Mouse (Mus musculus): ENCODE data around the gene Errfi1. TPM values are rescaled to one million over a fixed set of nuclear protein-coding genes. Genes with fewer than 3 reads are reported as not detected.
"Not testable (repeated sequence)": the region's sequence is repeated elsewhere in the genome, so short reads cannot be mapped to it uniquely, and the experiment has no call there.

The Errfi1 gene
- total RNA-seq, 2 experiments from 2014 or later, result 24.2 to 33.2 TPM

DNA sequence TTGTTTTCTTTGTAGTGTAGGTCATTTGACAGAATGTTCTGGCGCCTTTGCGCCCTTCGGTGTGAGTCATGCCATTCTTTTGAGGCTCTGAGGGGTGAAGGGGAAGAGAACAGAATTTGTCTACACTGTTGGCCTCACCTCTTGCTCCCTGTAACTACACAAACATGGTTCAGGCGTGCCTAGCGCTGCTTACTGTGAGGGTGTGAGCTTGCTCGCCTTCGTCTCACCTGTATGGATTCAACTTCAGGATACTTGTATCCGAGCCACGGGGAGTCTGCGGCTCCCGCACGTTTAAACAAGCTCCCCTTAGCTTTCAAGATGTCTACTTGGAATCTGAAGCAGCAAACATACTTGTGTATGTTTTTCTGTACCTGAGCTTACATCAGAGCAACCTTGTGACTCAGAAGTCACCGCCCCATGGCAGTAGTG is 17.3 kb downstream of the Errfi1 start:
- intact Hi-C loops (cut with DNase I), result no loop called here

DNA sequence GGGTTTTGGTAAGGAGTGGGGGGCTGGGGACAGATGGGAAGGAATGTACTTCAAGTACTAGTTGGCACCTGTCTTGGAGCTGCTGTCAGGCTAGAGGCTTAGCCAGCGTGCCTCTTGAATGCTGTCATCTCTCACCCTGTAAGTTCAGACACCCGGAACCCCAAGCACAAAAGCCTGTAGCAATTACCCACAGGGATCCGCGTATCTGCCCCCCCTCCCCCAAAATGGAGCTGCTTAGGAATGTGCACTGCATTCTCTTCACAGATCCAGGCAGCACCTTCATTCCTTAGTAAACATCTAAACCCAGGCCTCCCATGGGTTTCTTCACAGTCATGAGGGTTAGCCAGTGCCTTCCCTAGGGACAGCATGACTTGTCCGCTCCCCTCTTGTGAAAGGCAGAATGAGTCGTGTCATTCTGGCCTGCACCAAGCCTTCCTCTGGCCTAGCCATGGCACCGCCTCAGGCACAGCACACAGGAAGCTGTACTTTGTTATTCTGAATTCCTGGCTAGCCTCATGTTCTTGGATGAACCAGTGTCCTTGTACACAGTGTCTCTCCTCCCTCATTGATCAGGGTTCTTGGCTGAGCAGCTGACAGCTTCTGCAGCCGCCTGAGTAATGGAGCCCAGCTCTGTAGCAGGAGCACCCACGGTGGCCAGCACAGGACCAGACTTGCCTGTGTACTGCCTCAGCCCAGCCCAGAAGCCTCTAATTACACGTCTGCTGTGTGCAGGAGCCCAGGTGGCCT is 17.8 kb downstream of the Errfi1 start:
- DNase-seq (ENCODE audit: low spot score in 2 of 2), result peak; percentile 24 to 58
- intact Hi-C loops (cut with DNase I), result no loop called here

More for the DNA sequence above, 17.3 kb downstream of the Errfi1 start:
- no peak for DNase-seq (ENCODE audit: low spot score in 2 of 2)

DNA sequence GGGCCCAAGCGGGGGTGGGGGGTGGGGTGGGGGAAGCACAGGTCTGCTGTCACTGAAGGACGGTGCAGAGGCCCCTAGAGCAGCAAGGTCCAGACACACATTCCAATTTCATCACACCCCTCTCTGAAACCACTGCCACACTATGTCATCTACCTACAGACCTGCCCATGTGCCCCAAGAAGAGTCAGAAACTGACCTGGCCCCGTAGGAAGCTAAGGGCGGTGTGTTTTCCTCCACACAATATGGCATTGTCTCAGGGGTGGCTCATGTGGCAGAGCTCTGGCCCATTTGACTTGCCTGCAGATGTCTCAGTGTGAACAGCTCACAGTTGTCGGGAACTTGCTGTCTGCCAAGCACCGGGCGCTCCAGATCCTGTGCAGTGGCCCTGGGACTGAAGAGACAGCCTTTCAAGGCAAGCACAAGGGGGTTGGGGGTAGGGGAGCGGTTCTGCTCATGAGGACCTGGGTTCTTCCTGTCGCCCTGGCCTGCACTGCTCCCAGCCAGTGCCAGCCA is 18.5 kb downstream of the Errfi1 start:
- DNase-seq (ENCODE audit: low spot score in 2 of 2), result peak in 1 of 2 experiments; percentile 65
- intact Hi-C loops (cut with DNase I), result no loop called here

DNA sequence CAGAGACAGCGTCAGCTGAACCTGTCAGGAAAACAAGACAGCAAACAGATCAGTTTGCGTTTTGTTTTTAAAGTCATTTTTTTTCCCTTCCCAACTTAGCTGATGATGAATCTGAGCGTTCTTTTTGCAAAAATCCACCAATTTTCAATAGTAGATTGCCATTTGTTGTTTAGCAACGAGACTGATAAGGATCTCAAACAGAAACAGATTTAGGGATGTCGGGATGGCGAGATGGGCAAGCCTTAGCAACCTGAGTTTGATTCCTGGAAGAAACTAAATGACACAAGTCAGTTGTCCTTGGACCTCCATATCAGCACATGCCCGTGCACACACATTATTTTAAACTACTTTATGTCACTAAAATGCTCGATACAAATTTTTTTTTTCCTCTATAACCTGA is 19.0 kb downstream of the Errfi1 start:
- DNase-seq (ENCODE audit: low spot score in 2 of 2), result no peak
- intact Hi-C loops (cut with DNase I), result no loop called here

DNA sequence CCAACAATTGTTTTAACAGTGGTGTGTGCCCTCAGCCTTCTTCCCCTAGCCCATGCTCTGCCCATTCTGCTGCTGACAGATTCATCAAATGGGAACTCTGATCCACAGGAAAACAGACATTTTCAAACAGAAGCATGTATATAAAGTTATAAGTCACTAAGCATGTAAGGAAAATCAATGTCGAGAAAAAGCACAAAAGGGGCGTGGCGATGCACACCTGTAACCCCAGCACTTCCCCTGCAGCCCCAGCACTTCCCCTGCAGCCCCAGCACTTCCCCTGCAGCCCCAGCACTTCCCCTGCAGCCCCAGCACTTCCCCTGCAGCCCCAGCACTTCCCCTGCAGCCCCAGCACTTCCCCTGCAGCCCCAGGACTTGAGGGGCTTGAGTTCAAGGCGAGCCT is 20.7 kb downstream of the Errfi1 start:
- DNase-seq (ENCODE audit: low spot score in 2 of 2); intact Hi-C loops (cut with DNase I): not testable (repeated sequence)

DNA sequence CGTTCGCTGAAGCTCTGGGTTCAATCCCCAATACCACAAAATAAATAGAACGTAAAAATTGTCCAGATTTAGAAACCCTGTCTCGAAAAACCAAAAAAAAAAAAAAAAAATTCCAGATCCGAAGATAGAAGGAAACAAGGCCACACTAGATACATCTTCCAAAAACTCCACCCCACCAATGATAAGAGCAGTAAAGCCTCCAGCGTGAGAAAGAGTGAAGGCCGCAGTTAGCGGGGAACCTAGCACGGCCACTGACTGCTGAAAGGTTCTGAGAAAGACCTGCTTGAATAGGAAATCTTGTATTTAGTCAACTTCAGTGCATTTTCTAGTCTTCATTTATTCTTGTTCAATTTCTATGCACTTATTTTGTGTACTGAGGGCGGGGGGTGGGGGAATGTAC is 21.7 kb downstream of the Errfi1 start:
- intact Hi-C loops (cut with DNase I), result no loop called here
- DNase-seq (ENCODE audit: low spot score in 2 of 2), result no peak

DNA sequence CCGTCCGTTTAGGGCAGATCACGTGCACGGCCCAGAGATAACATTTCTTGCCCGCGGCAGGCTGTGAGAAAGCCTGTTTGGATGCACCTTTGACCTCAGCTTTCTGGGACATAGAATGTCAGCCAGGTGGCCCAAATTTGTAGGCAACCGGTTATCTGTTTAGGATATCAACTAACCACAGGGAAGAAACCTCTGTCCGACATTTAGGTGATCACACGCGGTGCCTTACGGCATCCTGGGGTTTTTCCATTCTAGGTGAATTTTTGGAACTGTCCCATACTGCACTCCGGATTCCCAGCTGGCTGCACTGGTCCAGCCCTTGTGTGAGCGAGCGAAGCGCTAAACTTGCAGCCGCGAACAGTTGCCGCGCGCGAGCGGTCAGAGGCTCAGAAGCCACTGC is 25.9 kb downstream of the Errfi1 start:
- intact Hi-C loops (cut with DNase I), result no loop called here
- no peak for DNase-seq (ENCODE audit: low spot score in 2 of 2)

DNA sequence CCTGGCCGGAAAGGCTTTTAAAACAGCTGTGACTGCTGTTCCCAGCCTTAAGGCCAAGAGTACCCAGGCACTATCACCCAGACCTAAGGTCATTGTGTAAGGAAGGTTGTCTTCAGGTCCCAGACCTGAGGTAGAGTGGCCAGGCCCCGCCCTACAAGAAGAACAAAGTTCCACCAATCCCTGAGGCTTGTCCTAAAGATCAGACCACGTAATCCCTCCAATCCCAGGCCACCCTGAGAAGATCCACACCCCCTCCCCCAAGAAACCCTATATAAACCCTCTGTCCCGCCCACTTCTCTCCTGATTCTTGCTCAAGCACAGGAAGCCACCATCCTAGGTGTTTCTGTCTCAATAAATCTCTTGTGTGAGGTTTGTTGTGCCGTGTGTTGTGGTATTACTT is 26.6 kb downstream of the Errfi1 start:
- intact Hi-C loops (cut with DNase I), result no loop called here
- no peak for DNase-seq (ENCODE audit: low spot score in 2 of 2)

DNA sequence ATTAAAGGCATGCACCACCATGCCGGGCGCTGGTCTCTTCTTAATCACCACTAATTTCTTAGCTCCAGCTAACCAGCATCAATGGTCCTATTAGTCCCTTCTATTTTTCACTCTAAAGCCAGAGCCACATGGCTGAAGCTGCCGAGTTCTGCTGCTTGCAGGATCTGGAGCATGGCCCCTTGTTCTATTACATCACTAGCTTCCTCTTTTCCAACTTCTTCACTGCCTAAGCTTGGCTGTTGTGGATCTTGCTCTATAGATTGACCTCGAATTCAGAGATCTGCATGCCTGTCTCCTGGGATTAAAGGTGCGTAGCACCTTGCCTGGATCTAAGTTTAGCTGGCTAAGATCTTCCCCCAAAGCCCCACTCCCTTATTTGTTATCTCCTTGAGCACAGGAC is 28.9 kb downstream of the Errfi1 start:
- DNase-seq (ENCODE audit: low spot score in 2 of 2), result no peak
- intact Hi-C loops (cut with DNase I), result no loop called here

DNA sequence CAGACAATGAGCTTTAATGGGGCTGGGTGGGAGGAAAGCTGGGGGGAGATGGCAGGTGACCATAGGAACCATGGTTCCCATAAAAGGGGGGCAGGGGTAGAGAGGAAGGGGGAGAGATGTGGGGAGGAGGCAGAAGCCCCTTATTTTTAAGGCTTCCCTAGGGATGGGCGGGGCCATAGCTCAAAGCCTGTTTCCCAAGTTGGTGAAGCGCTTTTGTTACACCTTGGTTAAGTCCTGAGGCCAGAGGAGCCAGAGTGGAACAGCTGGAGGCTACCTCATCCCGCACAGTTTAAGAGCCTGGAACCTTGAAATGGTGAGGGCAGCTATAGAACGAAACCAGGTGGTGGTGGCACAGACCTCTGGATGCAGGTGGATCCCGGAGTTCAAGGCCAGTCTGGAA is 34.2 kb downstream of the Errfi1 start:
- intact Hi-C loops (cut with DNase I), result no loop called here
- DNase-seq (ENCODE audit: low spot score in 2 of 2), result no peak

DNA sequence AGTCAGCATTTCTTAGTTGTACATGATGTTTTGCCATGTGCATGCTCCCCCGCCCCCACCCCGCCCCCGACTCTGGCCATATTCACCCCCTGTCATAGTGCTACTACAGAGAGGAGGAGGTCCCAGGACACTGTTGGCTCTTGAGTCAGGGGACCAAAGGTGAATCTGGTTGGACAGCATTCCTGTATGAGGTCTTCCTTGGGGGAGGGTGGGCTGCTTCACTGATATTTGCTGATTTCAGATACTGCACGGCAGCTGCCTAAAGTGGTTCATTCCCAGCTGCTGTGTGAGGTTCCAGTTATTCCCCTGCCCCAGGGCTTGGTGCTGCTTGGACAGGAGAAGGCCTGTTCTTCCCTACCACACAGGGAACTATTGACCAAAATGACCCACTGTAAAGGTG is 34.8 kb downstream of the Errfi1 start:
- no peak for DNase-seq (ENCODE audit: low spot score in 2 of 2)
- intact Hi-C loops (cut with DNase I), result no loop called here

DNA sequence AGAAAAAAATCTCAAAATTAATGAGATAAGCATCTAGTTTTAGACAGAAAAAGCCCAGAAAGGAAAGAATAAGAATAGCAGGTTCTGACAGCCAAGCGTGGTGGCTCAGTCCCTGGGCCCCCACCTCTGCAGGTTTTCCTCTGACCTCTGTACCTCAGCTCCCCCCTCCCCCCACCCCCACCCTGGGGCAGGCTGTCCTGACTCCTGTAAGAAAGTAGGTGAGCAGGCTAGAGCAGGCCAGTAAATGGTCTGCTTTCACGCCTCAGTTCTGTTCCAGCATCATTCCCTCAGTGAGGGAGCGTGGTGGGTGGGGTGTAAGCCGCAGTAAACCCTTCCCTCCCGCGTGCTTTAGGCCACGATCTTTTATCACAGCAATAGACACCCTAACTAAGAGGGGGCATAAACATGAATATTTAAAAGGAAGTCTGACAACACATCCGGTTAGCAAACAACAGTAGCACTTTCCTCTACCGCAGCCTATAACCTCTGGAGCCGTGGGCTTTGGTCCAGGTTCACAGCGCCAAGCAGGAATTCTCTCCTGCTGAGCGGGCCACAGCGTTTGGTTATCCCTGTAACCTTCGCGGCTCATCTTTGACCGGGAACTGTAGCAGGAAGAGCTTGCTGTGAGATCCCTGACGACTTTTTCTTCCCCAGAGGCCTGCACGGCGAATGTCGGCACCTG is 35.7 kb downstream of the Errfi1 start:
- no peak for DNase-seq (ENCODE audit: low spot score in 2 of 2)
- intact Hi-C loops (cut with DNase I), result no loop called here

DNA sequence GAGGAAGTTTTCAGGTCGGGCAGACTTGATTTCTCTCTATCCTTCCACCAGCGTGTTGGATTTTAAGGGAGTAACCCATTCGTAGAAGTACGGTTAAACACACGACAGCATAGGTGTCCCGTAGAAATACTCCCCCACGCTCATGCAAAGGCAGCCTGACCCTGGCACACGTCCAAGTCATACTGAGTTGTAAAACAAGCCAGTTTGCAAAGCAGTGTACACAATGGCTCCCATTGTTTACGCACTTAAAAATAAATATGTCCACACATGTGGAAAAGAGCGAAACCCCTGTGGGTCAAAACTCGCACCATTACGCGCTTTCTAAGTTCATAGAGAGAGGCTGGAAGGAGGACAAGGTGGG is 36.2 kb downstream of the Errfi1 start:
- intact Hi-C loops (cut with DNase I), result no loop called here
- no peak for DNase-seq (ENCODE audit: low spot score in 2 of 2)

DNA sequence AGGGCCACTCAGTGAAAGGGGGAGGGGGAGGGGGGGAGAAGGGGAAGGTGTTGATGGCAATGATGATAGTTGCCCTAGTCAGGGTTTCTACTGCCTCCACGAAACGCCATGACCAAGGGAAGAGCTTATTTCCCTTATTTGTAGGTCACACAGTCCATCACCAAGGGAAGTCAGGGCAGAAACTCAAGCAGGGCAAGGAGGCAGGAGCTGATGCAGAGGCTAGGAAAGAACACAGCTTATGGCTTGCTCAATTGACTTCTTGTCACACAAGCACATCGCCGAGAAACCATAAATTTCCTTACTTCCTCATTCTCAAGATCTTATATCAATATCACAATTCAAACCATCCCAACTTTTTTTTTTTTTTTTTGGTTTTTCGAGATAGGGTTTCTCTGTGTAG is 37.6 kb downstream of the Errfi1 start:
- DNase-seq (ENCODE audit: low spot score in 2 of 2), result no peak
- intact Hi-C loops (cut with DNase I), result no loop called here

DNA sequence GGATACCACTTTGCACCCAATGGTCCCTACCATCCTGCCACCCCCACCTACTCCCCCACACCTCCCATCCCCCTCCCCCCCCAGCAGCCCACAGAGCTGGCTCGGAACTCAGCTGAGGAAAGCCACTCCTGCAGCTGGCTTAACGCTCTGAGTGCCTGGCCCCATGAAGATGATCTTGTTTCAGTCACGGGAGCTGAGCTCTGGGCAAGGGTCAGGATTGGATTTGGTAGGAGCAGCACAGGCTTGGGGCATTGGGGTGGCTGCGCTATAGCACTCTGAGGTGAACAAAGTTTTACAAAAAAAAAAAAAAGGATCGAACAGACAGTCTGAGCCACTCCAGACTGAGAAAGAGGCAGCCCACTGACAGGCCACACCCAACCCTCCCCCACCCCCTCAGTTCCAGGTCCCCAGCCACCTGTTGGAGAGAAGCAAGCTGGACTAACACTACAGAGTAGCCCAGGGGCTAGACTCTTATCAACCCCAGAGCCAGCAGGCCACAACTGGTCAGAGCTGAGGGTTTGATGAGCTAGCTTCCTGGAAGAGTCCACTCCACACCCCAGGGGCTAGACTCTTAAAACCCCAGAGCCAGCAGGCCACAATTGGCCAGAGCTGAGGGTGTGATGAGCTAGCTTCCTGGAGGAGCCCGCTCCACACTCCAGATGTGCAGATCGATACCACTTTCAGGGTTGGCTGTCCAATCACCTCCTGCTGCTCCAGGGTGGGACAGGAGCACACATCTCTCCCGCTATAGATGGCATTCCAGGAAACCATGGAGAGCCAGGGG is 41.2 kb downstream of the Errfi1 start:
- intact Hi-C loops (cut with DNase I), result no loop called here
- DNase-seq (ENCODE audit: low spot score in 2 of 2), result no peak

DNA sequence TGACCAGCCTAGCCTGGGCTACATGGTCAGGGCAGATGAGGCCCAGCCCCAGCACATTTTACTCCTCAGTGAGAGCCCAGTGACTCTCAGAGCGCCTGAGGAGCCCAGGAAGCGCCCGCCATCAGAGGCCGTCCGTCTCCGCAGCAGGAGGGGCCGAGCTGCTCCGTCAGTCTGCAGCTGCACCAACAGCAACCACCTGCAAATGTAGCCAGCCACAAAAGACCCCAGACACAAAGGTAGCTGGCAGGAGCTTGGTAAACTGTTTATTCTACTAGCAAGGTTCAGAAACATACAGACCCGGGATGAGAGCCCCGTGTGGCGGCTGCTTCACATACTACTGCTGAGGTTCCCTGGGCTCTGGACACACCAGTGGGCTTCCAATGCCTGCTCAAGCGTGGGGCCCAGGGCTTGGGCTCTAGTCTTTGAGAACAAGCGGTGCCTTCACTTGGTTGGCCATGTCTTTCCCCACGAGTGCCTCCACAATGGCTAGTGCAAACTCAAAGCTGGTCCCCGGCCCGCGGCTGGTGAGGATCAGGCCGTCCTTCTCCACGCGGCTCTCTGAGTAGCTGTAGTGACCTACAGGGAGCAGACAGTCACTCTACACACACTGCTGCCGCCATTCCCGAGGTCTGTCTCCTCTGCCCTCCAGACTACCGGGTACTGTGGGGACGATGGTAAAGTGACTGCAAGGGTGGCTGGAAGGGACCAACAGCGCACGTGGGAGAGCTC is 43.3 kb downstream of the Errfi1 start:
- intact Hi-C loops (cut with DNase I), result no loop called here
- no peak for DNase-seq (ENCODE audit: low spot score in 2 of 2)

DNA sequence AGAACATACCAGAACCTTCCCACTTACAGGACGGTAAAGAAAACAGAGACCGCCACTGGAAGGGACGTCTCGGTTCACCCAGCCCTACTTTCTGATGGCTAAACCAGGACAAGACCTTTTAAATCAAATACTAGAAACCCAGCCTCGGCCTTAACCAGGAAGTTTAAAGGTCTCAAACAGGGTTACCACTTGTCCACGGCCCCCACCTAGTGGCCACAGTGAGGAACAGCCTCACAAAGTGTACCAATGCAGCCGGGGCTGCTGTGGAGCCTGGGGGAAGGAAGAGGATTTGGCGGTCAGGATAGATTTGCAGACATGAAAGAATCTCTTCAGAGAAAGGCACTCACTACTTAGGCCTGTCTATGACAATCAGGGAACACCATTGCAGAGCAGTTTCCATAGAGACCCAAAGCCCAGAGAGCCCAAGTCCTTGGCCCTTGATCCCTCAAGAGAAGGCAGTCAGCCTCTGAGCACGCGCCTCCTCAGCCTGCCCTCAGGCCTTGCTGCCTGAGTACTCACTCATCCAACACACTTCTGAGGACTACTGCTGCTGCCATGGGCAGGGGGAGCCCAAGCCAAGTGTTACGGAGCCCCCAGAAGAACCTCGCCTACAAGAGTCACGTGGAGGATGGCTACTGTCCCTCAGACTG is 45.1 kb downstream of the Errfi1 start:
- intact Hi-C loops (cut with DNase I), result no loop called here
- peak; percentile 67 to 68 for DNase-seq (ENCODE audit: low spot score in 2 of 2)

DNA sequence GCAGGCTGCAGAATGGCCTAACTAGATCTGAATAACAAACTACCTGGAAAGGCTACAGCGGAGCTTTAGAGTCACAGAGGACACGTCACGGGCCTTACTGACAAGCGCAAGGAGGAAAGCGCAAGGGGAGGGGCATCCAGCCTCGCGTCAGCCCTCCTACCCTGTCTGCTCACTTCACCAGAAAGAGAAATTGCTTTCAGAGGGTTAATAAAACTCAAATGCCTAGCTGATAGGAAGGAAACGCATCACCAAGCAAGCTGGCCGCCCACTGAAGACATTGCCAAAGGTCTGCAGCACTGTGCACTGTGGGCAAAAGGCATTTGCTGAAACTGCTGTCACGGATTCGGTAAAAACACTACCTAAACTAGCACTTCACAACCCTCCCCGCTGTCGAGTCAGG is 46.8 kb downstream of the Errfi1 start:
- intact Hi-C loops (cut with DNase I), result no loop called here
- DNase-seq (ENCODE audit: low spot score in 2 of 2), result no peak

DNA sequence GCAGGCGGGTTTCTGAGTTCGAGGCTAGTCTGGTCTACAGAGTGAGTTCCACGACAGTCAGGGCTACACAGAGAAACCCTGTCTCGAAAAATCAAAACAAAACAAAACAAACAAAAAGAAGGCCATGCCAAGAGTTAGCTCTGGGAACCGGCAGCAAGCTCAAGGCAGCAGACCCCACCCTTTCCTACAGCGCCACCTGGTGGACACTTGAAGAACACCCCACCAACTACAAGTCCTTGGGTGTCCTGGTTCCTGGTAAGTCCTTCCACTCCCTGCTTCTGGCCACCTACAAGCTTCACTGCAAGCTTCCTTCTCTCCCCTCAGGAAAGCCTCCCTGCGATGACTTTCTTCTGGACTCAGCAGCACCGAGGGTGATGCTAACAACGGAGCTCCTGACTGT is 47.9 kb downstream of the Errfi1 start:
- peak; percentile 68 to 76 for DNase-seq (ENCODE audit: low spot score in 2 of 2)
- intact Hi-C loops (cut with DNase I), result loop anchor here (1.0 kb wide), 1 partner anchor 245 kb away; no protein-coding TSS in a partner anchor

All from left cerebral cortex, postnatal 14 days (tissue).